Mouse (Mus musculus): ENCODE results near the gene Rbm18.

The Rbm18 gene

GRCm38 (mm10) chr2:36071660-36072305 is 64.8 kb downstream of the Rbm18 start:
- no peak for DNase-seq (ENCODE audit: low spot score)

- DNase-seq (ENCODE audit: low spot score), result no peak
Observed at GRCm38 (mm10) chr2:36067132-36067531, 69.4 kb downstream of the Rbm18 start.

Data from yolk sac, embryonic 10.5 days (tissue).